Mouse (Mus musculus) liver, embryonic 15.5 days (tissue): Measurements from ENCODE around the gene Fev. TPM values are rescaled to one million over a fixed set of nuclear protein-coding genes. Genes with fewer than 3 reads are reported as not detected.

ENCODE experiments used
- ATAC-seq: fragments of 200-750 bp; cut with Nextera tagmentation; 2 replicates; pipeline ENCODE4 v1.8.0; 2017; ENCODE audit warnings: moderate number of reproducible peaks, mild to moderate bottlenecking, moderate library complexity; ENCODE audit not compliant: insufficient read depth
- H3K27ac ChIP-seq: fragments of 300-500 bp; sonication (generic); replicated peaks from 2 replicates; pipeline ENCODE4 v1.5.1; 2015; ENCODE audit warnings: mild to moderate bottlenecking, inconsistent platforms
- H3K27me3 ChIP-seq: fragments of 300-500 bp; sonication (generic); 2 replicates; pipeline ENCODE4 v1.6.1; 2015; ENCODE audit warnings: mild to moderate bottlenecking, inconsistent platforms
- H3K36me3 ChIP-seq: fragments of 300-500 bp; sonication (generic); replicated peaks from 2 replicates; pipeline ENCODE4 v1.6.1; 2015; ENCODE audit warnings: moderate library complexity, mild to moderate bottlenecking, inconsistent platforms
- H3K4me1 ChIP-seq: fragments of 300-500 bp; sonication (generic); replicated peaks from 2 replicates; pipeline ENCODE4 v1.6.1; 2015; ENCODE audit warnings: inconsistent platforms
- H3K4me2 ChIP-seq: fragments of 300-500 bp; sonication (generic); 2 replicates; pipeline ENCODE4 v1.6.1; 2015; ENCODE audit warnings: moderate library complexity, mild to moderate bottlenecking, inconsistent platforms
- H3K4me3 ChIP-seq: fragments of 300-500 bp; sonication (generic); replicated peaks from 2 replicates; pipeline ENCODE4 v1.5.1; 2015; ENCODE audit warnings: mild to moderate bottlenecking, inconsistent platforms
- H3K9ac ChIP-seq: fragments of 300-500 bp; sonication (generic); 2 replicates; pipeline ENCODE4 v1.6.1; 2015; ENCODE audit warnings: moderate library complexity, mild to moderate bottlenecking, inconsistent platforms
- H3K9me3 ChIP-seq: fragments of 300-500 bp; sonication (generic); replicated peaks from 2 replicates; pipeline ENCODE4 v1.6.1; 2016; ENCODE audit warnings: inconsistent platforms
- WGBS: fragments of 180-500 bp; shearing (Covaris S2); methylation state at CpG from one replicate; pipeline ENCODE4 v1.1.7; 2015; ENCODE audit warnings: mixed read lengths; ENCODE audit not compliant: insufficient replicate concordance; 5-methylcytosine and 5-hydroxymethylcytosine counted together
- polyA plus RNA-seq: library from polyadenylated mRNA; unstranded; fragments of >200 nt; fragmentation: Nextera tagmentation; extraction: Ambion mirVana; gene quantifications from 2 replicates; pipeline ENCODE4 v1.2.1, GENCODE M21; 2015

Fev gene
- polyA plus RNA-seq, 1 experiment from 2014 or later: 0.09 TPM

GRCm38 (mm10) chr1:74872218-74872617 is 13.0 kb downstream of the Fev start:
- ATAC-seq: no peak
- H3K9me3 ChIP-seq: no peaks in the 10 kb centered on the region
- H3K4me3 ChIP-seq: no peak overlapping the region
- WGBS: 35% methylated on average over 2 of the region's 2 CpGs
- H3K27ac ChIP-seq: no peak overlapping the region
- H3K4me1 ChIP-seq: no peaks in the 10 kb centered on the region
- H3K27me3 ChIP-seq: peaks cover 29% of the 10 kb centered on the region; the same call in 1 of the 2 replicates
- H3K36me3 ChIP-seq: no peaks in the 10 kb centered on the region
- H3K4me2 ChIP-seq: no peak overlapping the region
- H3K9ac ChIP-seq: no peak overlapping the region

DNA sequence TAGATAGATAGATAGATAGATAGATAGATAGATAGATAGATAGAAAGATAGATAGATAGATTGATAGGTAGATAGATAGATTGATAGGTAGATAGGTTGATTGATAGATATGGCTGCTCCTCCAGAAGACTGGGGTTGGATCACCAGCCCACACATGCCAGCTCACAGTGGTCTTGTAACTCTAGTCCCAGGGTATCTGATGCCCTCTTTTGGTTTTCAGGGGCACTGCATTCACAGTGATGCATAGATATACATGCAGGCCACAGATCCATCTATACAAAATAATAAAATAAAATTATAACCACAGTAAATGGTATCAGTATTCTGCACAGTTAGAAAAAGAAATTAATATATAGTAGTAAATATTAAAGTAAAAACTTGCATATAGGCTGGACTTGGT is 23.4 kb downstream of the Fev start:
- Histone ChIP-seq H3K27me3 (peaks cover 43% of the 10 kb centered on the region), H3K36me3 (no peaks in the 10 kb centered on the region), H3K4me2 (no peak overlapping the region), H3K9ac (no peak overlapping the region), H3K4me1 (no peaks in the 10 kb centered on the region), H3K4me3 (no peak overlapping the region), H3K27ac (no peak overlapping the region), H3K9me3 (no peaks in the 10 kb centered on the region)
- ATAC-seq: no peak

DNA sequence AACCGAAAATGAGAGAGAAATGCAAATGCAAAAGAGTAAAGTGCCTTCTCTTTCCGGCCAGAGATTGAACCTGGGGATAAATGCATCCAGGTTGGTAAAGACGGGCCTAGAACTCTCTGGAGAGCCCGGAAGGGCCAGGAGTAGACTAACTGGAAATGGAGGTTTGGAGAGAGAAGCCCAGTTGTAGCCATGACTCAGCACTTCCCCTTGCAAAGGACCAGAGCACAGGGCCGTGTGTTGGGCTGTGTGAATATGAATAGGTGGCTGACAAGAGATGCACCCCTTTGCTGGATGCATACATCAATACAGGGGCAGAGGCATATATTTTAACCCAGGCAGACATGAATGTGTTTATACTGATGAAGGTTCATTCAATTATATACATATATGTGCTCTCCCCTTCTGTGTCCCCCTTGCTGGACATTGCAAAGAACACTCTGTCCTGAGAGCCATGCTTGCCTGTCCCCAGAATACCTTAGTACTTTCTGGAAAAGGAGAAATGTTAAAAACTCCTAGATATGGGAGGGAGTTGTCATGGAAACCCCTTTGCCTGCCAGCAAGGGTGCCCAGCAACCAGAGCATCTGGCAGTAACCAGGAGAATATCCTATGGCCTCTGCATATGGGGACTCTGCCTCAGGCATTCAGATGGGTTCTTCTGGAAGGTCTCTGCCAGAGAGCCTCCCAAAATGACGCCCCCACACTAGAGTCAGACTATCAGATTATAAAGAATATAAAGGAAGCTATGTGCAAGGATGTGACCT is 25.8 kb downstream of the Fev start:
- H3K27ac ChIP-seq: no peak overlapping the region
- no peak for ATAC-seq
- no peak overlapping the region for H3K4me3 ChIP-seq
- peaks cover 67% of the 10 kb centered on the region for H3K27me3 ChIP-seq
- H3K36me3 ChIP-seq: no peaks in the 10 kb centered on the region
- H3K4me2 ChIP-seq: no peak overlapping the region
- no peaks in the 10 kb centered on the region for H3K9me3 ChIP-seq
- H3K9ac ChIP-seq: no peak overlapping the region
- peaks cover 11% of the 10 kb centered on the region for H3K4me1 ChIP-seq
- WGBS: 26% methylated on average over 6 of the region's 6 CpGs

DNA sequence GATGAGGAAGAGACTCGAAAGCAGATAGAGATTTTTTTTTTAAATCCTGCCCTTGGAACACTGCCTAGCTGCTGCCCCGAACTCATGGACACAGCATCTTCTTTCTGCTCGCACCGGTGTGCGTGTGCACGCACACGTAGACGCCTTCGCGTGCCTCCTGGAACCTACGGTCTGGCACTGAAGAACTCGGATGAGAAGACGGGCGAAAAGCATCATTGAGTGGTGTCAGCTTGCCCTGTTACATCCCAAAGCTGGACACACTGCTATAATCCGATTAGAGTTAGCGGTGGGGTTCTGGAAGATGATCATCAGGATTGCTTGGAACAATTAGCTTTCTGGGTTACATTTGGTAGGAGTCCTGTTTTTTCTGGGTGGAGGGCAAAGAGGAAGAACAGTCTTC is 26.4 kb downstream of the Fev start:
- Histone ChIP-seq H3K27ac (no peak overlapping the region), H3K4me1 (peaks cover 11% of the 10 kb centered on the region), H3K4me2 (no peak overlapping the region), H3K27me3 (peaks cover 73% of the 10 kb centered on the region), H3K36me3 (no peaks in the 10 kb centered on the region), H3K9ac (no peak overlapping the region), H3K4me3 (no peak overlapping the region), H3K9me3 (no peaks in the 10 kb centered on the region)
- no peak for ATAC-seq
- 8% methylated on average over 16 of the region's 16 CpGs for WGBS

DNA sequence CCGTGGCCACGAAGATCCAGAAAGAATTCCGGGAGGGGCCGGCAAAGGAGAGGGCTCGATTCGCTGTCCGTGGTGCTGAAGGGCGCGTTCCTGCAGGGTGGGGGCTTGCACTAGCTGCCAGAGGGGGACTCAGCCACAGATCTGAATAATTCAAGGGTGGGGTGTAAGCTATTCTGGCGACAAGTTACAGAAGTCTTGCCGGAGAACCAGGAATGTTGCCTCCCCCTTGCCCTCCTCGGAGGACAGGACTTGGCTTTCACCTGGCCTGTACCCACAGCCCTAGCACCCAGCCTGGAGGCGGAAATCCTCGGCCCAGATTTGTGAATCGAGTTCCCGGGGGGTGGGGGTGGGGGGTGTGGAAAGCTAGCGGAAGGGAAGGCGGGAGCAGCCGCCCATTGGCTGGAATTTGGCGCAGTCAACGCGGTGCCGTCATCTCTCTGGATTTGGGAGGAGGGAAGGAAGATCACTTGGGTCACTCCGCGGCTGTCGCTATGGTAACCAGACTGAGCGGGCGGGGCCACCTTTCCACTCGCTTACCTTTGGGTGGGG is 27.0 kb downstream of the Fev start:
- ATAC-seq: no peak
- Histone ChIP-seq H3K9ac (no peak overlapping the region), H3K4me1 (peaks cover 11% of the 10 kb centered on the region), H3K27me3 (peaks cover 79% of the 10 kb centered on the region), H3K4me3 (no peak overlapping the region), H3K9me3 (no peaks in the 10 kb centered on the region), H3K36me3 (no peaks in the 10 kb centered on the region), H3K4me2 (peak overlapping the region; percentile 13; the same call in 1 of the 2 replicates), H3K27ac (no peak overlapping the region)
- 1% methylated on average over 29 of the region's 29 CpGs for WGBS

DNA sequence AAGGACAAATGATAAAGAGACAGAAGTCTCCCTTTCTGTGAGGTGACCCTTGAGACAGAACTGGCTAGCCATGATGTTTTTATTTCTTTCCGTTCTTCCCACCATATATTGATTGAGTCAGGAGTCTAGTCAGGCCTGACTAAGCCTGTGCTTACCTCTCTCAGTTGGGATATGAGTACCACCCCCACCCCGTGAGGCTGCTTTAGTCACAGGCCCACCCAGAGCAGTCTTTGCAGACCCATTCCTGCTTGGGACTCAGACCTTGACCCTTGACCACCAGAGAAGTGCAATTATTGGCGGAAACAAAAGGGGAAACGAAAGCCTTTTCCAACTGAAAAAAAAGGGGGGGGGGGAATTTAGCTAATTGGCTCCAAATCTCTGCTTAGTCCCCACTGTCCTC is 27.5 kb downstream of the Fev start:
- H3K4me1 ChIP-seq: peaks cover 11% of the 10 kb centered on the region
- no peak for ATAC-seq
- H3K9ac ChIP-seq: no peak overlapping the region
- H3K36me3 ChIP-seq: no peaks in the 10 kb centered on the region
- peaks cover 85% of the 10 kb centered on the region for H3K27me3 ChIP-seq
- no peaks in the 10 kb centered on the region for H3K9me3 ChIP-seq
- H3K4me3 ChIP-seq: no peak overlapping the region
- no peak overlapping the region for H3K27ac ChIP-seq
- no peak overlapping the region for H3K4me2 ChIP-seq
- WGBS: 3% methylated on average over 4 of the region's 4 CpGs

DNA sequence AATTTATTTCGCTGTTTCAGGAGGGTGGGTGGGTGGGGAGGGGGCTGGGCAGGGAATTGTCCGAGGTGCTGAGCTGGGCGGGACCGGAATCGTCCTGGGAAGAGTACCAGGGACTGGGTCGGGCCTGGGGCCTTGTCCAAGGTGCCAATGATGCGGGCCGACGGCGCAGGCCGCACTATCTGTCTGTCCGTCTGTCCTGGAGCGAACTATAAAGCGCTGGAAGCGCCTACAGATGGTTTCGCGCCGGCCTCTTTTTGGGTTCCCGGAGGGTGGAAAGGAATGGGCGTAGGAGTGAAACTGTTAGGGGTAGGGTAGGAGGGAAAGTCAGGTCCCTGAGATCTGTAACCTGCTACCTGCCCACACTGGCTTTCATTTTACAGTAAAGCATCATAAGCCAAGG is 28.0 kb downstream of the Fev start:
- H3K27ac ChIP-seq: no peak overlapping the region
- peaks cover 11% of the 10 kb centered on the region for H3K4me1 ChIP-seq
- H3K27me3 ChIP-seq: peaks cover 89% of the 10 kb centered on the region
- H3K9me3 ChIP-seq: no peaks in the 10 kb centered on the region
- H3K4me2 ChIP-seq: no peak overlapping the region
- no peak overlapping the region for H3K4me3 ChIP-seq
- H3K9ac ChIP-seq: no peak overlapping the region
- 3% methylated on average over 20 of the region's 20 CpGs for WGBS
- no peaks in the 10 kb centered on the region for H3K36me3 ChIP-seq
- ATAC-seq: no peak

GRCm38 (mm10) chr1:74856791-74857190 is 28.4 kb downstream of the Fev start:
- WGBS: 2% methylated on average over 7 of the region's 7 CpGs
- no peak for ATAC-seq
- Histone ChIP-seq H3K4me1 (peaks cover 11% of the 10 kb centered on the region), H3K4me3 (no peak overlapping the region), H3K9me3 (no peaks in the 10 kb centered on the region), H3K27ac (no peak overlapping the region), H3K36me3 (no peaks in the 10 kb centered on the region), H3K4me2 (no peak overlapping the region), H3K9ac (no peak overlapping the region), H3K27me3 (peaks cover 93% of the 10 kb centered on the region)

DNA sequence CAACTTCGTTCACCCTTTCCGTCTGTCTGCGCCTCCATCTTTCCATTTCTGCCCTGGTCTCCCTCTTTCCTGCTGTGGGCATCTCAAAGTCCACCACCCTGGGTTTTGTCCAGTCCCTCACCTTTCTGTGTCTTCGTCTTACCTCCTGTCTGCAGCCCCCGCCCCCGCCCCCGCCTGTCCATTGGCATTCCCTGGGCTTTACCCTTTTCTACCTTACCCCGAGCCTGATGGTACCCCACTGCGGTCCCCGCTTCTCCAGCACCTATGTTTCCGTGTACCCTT is 28.8 kb downstream of the Fev start:
- no peak overlapping the region for H3K27ac ChIP-seq
- peaks cover 11% of the 10 kb centered on the region for H3K4me1 ChIP-seq
- no peaks in the 10 kb centered on the region for H3K9me3 ChIP-seq
- no peak overlapping the region for H3K4me3 ChIP-seq
- ATAC-seq: no peak
- H3K36me3 ChIP-seq: no peaks in the 10 kb centered on the region
- H3K27me3 ChIP-seq: peaks cover 98% of the 10 kb centered on the region
- WGBS: 3% methylated on average over 11 of the region's 11 CpGs
- no peak overlapping the region for H3K9ac ChIP-seq
- no peak overlapping the region for H3K4me2 ChIP-seq

DNA sequence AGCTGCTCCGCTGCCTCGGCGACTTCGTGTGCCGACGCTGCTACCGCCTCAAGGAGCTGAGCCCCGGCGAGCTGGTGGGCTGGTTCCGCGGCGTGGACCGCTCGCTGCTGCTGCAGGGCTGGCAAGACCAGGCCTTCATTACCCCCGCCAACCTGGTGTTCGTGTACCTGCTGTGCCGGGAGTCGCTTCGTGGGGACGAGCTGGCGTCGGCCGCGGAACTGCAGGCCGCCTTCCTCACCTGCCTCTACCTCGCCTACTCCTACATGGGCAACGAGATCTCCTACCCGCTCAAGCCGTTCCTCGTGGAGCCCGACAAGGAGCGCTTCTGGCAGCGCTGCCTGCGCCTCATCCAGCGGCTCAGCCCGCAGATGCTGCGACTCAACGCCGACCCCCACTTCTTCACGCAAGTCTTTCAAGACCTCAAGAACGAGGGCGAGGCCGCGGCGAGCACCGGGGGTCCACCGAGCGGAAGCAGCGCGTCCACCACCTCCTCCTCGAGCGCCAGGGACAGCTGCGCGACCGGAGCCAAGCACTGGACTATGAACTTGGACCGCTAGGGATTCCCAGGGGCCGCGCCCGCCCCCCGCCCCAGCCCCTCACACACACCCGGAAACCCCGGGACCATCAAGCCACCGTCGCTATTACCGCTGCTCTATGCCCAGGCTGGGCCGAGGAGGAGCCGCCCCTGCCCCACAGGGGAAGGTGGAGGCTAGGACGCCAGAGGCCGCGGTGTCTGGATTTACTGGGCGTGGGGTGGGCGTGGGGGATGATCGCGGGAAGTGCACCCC is 29.4 kb downstream of the Fev start:
- WGBS: 2% methylated on average over 73 of the region's 74 CpGs
- H3K4me1 ChIP-seq: peaks cover 11% of the 10 kb centered on the region
- no peaks in the 10 kb centered on the region for H3K36me3 ChIP-seq
- ATAC-seq: no peak
- no peak overlapping the region for H3K27ac ChIP-seq
- peak overlapping the region; percentile 68 for H3K4me2 ChIP-seq
- no peaks in the 10 kb centered on the region for H3K9me3 ChIP-seq
- H3K9ac ChIP-seq: no peak overlapping the region
- H3K4me3 ChIP-seq: peak overlapping the region; percentile 47
- peaks cover 100% of the 10 kb centered on the region for H3K27me3 ChIP-seq

GRCm38 (mm10) chr1:74855156-74855555 is 30.1 kb downstream of the Fev start:
- Histone ChIP-seq H3K4me3 (peak overlapping the region; percentile 47), H3K27me3 (peaks cover 100% of the 10 kb centered on the region), H3K4me1 (peaks cover 11% of the 10 kb centered on the region), H3K4me2 (peak overlapping the region; percentile 68), H3K9me3 (no peaks in the 10 kb centered on the region), H3K36me3 (no peaks in the 10 kb centered on the region), H3K27ac (no peak overlapping the region), H3K9ac (no peak overlapping the region)
- under 1% methylated on average over 48 of the region's 48 CpGs for WGBS
- no peak for ATAC-seq
